Mouse (Mus musculus): ENCODE measurements around the gene Maf.

GRCm38 (mm10) chr8:115639951-115640350, 67.6 kb downstream of the Maf start:
- TF ChIP-seq CTCF (IDR thresholded peaks at IDR 0.05; ENCODE audit: low read depth) = no peak
- no peak for TF ChIP-seq EP300 (IDR thresholded peaks at IDR 0.05; ENCODE audit: low read depth)

Measured in liver, postnatal 0 days (tissue).